Mouse (Mus musculus) cortical plate, adult 2 months (tissue): Measurements from ENCODE around the gene Lemd1. TPM values are rescaled to one million over a fixed set of nuclear protein-coding genes. Genes with fewer than 3 reads are reported as not detected.
"Not testable (repeated sequence)": the region's sequence is repeated elsewhere in the genome, so short reads cannot be mapped to it uniquely, and the experiment has no call there.

Source experiments
- H3K27ac ChIP-seq: fragments of 200-500 bp; 2 replicates; pipeline ENCODE4 v1.5.1; 2012; ENCODE audit warnings: low read length, control low read depth, inconsistent platforms; ENCODE audit not compliant: insufficient read depth
- H3K4me1 ChIP-seq: fragments of 200-500 bp; 2 replicates; pipeline ENCODE4 v1.6.1; 2011; ENCODE audit warnings: low read length; ENCODE audit not compliant: control insufficient read depth, insufficient read depth
- H3K4me3 ChIP-seq: fragments of 200-500 bp; 2 replicates; pipeline ENCODE4 v1.5.1; 2011; ENCODE audit warnings: mild to moderate bottlenecking, low read length, control low read depth; ENCODE audit not compliant: insufficient read depth
- CTCF ChIP-seq: fragments of 200-500 bp; IDR thresholded peaks from 2 replicates; pipeline ENCODE4 v1.5.1; 2011; ENCODE audit warnings: mild to moderate bottlenecking, control low read depth, low read length; ENCODE audit not compliant: insufficient read depth; ENCODE audit errors: extremely low read depth
- POLR2A ChIP-seq: fragments of 200-500 bp; IDR thresholded peaks from 2 replicates; pipeline ENCODE4 v1.6.1; 2011; ENCODE audit warnings: mild to moderate bottlenecking, low read length, control low read depth; ENCODE audit not compliant: insufficient read depth; ENCODE audit errors: extremely low read depth
- polyA plus RNA-seq: library from polyadenylated mRNA; depleted of rRNA; stranded (reverse); fragments of >200 nt; gene quantifications from 2 replicates; pipeline ENCODE4 v1.2.3, GENCODE M21; 2012

Lemd1 gene
- polyA plus RNA-seq, 1 experiment: 7.5 TPM

DNA sequence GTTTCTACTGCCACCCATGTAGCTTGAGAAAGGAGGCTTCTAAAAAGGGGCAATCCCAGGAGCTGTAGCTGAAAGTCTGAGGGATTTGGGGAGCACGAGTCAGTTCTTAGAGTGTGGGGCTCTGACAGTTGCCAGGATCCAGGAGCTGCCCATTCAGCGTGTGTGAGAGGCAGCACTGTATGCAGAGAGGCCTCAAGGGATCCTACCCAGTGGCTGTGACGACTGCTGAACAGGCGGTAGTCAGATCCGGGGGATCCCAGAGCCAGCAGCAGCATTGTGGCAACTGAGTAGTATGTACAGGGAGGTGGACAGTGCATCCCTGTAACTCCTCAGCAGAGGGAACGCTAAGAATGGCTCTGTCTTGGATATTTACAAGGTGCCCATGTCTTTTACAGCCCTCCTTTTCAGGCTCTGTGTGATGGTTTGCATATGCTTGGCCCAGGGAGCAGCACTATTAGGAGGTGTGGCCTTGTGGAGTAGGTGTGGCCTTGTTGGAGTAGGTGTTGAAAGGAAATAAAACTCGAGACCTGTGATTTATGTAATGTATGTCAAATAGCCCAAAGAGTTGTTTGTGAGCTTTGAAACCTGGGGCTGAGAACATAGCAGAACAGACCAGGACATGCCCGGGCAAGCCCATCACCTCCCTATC lies 74.1 kb downstream of the Lemd1 start:
- H3K4me3 ChIP-seq: no peak overlapping the region
- H3K4me1 ChIP-seq: peaks cover 4% of the 10 kb centered on the region
- no peak for TF ChIP-seq CTCF
- no peak for TF ChIP-seq POLR2A
- H3K27ac ChIP-seq: no peak overlapping the region

DNA sequence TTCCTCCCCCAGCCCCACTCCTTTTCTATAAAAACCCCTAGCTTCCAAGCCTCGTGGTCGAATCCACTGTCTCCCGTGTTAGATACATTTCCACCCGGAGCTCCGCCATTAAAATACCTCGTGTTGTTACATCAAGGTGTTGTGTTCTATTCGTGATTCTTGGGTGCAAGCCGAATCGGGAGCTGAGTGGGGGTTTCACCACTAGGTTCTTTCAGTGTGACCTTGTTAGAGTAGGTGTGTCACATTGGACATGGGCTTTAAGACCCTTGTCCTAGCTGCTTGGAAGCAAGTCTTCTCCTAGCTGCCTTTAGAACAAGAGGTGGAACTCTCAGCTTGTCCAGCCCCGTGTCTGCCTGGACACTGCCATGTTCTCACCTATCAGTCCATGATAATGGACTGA lies 74.7 kb downstream of the Lemd1 start:
- Histone ChIP-seq H3K4me1 (peaks cover 4% of the 10 kb centered on the region), H3K27ac (no peak overlapping the region), H3K4me3 (no peak overlapping the region)
- TF ChIP-seq CTCF: no peak
- TF ChIP-seq POLR2A: no peak

DNA sequence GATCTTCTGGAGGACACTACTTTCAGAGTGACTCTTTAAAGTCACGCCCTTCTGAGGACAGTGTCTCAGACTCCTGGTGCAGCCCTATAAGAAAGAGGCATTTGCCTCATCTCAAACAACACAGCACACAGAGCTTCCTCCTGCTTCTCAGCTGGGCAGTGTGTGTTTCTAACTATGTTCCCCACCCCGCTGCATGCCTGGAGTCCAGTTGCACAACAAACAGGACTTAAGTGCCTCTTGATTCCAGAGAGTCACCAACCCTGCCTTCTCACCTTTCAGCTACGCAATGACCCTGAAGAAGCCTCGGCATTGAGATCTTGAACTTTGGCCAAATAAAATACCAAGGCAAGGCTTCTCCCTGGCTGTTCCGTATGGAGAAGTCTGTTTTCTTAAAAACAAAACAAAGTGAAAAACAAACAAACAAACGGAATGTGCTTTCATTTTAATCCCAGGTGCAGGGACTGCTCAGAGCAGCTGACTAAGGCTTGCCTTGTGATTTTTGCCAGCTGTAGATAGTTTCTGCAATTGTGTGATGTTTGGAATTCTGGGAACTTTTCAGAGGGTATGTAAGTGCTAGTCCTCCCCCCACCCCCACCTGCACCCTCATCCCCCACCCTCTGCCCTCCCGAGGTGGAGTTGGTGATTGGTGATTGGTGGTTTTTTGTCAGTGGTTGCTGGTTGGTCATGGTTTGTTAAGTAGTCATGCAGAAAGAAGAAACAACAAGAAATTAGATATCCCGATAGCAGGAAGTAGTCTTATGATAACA lies 75.7 kb downstream of the Lemd1 start:
- Histone ChIP-seq H3K4me1 (peaks cover 4% of the 10 kb centered on the region), H3K27ac (no peak overlapping the region), H3K4me3 (no peak overlapping the region)
- TF ChIP-seq POLR2A: no peak
- no peak for TF ChIP-seq CTCF

GRCm38 (mm10) chr1:132267959-132268358 lies 76.7 kb downstream of the Lemd1 start:
- Histone ChIP-seq H3K4me3 (no peak overlapping the region), H3K27ac (peak overlapping the region; percentile 42; the same call in 1 of the 2 replicates), H3K4me1 (peaks cover 4% of the 10 kb centered on the region)
- TF ChIP-seq CTCF: no peak
- no peak for TF ChIP-seq POLR2A

DNA sequence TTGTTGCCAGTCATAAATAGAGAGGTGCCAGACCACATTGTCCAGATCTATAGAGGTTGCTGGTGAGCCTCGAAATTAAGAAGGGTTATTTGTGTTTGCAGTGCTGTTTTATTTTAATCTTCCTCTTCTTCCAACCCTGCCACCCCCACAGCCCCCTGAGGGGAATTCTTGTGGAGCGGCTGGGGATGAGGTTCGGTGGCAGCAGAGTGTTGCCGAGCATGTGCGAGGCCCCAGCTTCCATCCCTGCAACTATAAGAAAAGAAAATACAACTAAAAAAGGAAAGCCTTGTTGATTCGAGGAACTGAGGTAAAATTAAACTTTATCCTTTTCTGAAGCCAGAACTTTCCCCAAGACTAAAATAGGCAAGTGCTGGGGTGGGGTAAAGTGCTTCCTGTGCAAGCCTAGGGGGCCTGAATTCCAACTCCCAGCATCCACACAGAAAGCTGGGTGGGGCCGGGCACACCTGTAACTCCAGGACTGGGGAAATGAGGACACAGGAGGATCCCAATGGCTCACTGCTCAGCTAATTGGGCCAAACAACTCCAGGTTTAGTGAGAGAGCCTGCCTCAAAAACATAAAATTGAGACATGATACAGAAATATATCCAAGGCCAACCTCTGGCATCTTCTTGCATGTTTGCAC lies 77.3 kb downstream of the Lemd1 start:
- Histone ChIP-seq H3K4me3 (no peak overlapping the region), H3K27ac (no peak overlapping the region), H3K4me1 (peaks cover 4% of the 10 kb centered on the region)
- TF ChIP-seq POLR2A (no peak), CTCF (no peak)

DNA sequence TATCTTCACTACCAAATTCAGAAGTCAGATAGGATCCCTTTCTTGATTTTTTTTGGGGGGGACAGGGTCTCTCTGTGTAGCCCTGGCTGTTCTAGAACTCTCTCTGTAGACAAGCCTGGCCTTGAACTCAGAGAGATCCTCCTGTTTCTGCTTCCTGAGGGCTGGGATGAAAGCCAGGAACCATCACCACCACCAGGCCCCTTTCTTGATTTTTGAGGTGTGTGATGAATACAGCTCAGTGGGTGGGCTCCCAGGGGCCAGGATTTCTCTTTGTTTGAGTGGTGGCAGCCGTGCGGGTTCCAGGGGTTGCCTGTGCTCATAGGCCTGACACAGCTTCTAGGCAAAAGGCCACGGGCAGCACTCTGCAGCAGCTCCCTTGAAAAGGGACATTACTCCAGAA lies 80.0 kb downstream of the Lemd1 start:
- Histone ChIP-seq H3K27ac (no peak overlapping the region), H3K4me1 (peaks cover 4% of the 10 kb centered on the region), H3K4me3 (no peak overlapping the region)
- TF ChIP-seq POLR2A (no peak), CTCF (no peak)

DNA sequence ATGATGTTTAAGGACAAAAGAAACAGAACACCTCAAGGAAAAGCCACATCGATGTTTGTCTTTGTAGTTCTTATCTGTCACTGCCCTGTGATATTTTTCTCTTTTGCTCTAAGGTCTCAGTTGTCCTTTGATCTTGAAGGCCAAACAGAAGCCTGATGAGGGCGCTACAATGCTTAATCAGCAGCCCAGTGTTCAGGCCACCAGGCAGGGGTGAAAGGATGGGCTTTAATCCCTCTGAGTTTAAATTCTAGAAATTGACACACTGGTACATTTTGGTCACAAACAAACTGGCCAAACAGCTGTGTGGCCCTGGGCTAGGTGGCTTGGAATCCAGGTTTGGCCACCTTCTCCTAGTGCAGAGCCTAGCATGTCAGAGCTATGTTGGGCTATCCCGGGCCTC lies 85.5 kb downstream of the Lemd1 start:
- Histone ChIP-seq H3K4me1 (no peaks in the 10 kb centered on the region), H3K4me3 (no peak overlapping the region), H3K27ac (no peak overlapping the region)
- TF ChIP-seq POLR2A: no peak
- TF ChIP-seq CTCF: no peak

- no peak overlapping the region for H3K27ac ChIP-seq
- H3K4me3 ChIP-seq: no peak overlapping the region
- TF ChIP-seq CTCF (no peak), POLR2A (no peak)
- no peaks in the 10 kb centered on the region for H3K4me1 ChIP-seq
These were observed 85.9 kb downstream of the Lemd1 start for GRCm38 (mm10) chr1:132277124-132277523.

DNA sequence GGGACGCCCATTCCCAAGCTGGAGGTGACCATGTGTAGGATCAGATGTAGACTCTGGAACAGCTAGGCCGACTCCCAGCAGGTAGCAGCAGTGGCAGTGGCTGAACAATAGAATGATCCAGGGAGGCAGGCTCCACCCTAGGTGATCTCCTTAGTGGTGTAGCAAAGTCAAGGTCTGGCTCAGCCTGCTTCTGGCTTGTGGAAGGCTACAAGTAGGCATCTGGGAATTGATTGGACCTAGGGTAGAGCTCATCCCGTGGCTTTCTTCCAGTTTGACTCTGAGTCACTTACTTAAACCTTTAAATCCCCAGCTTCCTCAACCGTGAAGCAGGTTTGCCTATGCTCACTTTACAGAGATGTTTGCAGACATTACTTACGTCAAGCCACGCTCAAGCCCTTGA lies 89.4 kb downstream of the Lemd1 start:
- H3K27ac ChIP-seq, H3K4me3 ChIP-seq, H3K4me1 ChIP-seq: not testable (repeated sequence)

DNA sequence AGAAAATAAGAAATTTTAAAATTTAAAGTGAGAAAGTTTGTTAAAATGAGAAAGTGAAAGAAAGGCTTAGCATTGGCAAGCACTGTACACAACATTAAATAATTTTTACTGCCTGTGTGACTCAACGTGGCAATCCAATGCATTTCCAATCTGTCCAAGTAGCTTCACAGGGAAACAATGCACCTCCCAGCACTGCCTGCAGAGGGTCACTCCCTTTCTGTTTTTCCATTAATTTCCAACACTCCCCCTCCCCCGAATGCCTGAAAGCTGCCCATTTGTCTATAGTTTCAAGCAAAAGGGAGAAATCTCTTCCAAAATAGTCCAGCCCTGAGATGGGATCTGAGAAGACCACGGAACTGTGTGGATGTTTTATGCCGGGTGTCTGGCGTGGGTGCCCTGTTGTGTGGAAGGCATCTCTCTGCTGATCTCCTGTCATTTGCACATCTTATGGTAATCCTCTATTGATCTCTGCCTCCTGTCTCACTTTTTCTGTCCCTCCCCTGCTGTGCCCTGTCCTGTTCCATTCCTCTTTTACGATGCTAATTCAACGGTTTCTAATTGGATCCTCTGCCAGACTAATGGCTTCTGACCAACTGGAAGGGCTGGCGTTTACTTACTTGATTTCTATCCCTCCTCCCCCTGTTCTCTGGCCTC lies 90.4 kb downstream of the Lemd1 start:
- Histone ChIP-seq H3K4me1 (no peaks in the 10 kb centered on the region), H3K27ac (no peak overlapping the region), H3K4me3 (no peak overlapping the region)
- no peak for TF ChIP-seq POLR2A
- TF ChIP-seq CTCF: no peak
